Mouse (Mus musculus) stomach, postnatal 0 days (tissue): Measurements from ENCODE around the gene Cd53. TPM values are rescaled to one million over a fixed set of nuclear protein-coding genes. Genes with fewer than 3 reads are reported as not detected.

Experiments used
- ATAC-seq: fragments of 200-750 bp; cut with Nextera tagmentation; 2 replicates; pipeline ENCODE4 v1.8.0; 2017; ENCODE audit not compliant: low FRiP score, low TSS enrichment
- DNase-seq: peaks from one replicate; pipeline ENCODE4 v3.0.0-alpha.2; 2016; ENCODE audit warnings: low spot score
- H3K27ac ChIP-seq: fragments of 300-500 bp; sonication (generic); replicated peaks from 2 replicates; pipeline ENCODE4 v1.5.1; 2014; ENCODE audit warnings: mild to moderate bottlenecking, control low read depth
- H3K27me3 ChIP-seq: fragments of 300-500 bp; sonication (generic); 2 replicates; pipeline ENCODE4 v1.6.1; 2014; ENCODE audit warnings: low read length; ENCODE audit not compliant: control insufficient read depth, insufficient read depth
- H3K36me3 ChIP-seq: fragments of 300-500 bp; sonication (generic); 2 replicates; pipeline ENCODE4 v1.6.1; 2014; ENCODE audit warnings: low read length, mixed read lengths; ENCODE audit not compliant: control insufficient read depth, insufficient read depth
- H3K4me1 ChIP-seq: fragments of 300-500 bp; sonication (generic); replicated peaks from 2 replicates; pipeline ENCODE4 v1.6.1; 2014; ENCODE audit warnings: antibody characterized with exemption; ENCODE audit not compliant: control insufficient read depth, insufficient read depth
- H3K4me2 ChIP-seq: fragments of 300-500 bp; sonication (generic); replicated peaks from 2 replicates; pipeline ENCODE4 v1.6.1; 2014; ENCODE audit warnings: low read depth, mild to moderate bottlenecking, control low read depth, moderate library complexity
- H3K4me3 ChIP-seq: fragments of 300-500 bp; sonication (generic); 2 replicates; pipeline ENCODE4 v1.5.1; 2014; ENCODE audit warnings: low read depth, low read length, control low read depth
- H3K9ac ChIP-seq: fragments of 300-500 bp; sonication (generic); 2 replicates; pipeline ENCODE4 v1.6.1; 2014; ENCODE audit warnings: mild to moderate bottlenecking, low read length, control low read depth, mixed read lengths
- H3K9me3 ChIP-seq: fragments of 300-500 bp; sonication (generic); 2 replicates; pipeline ENCODE4 v1.6.1; 2016; ENCODE audit warnings: low read length; ENCODE audit not compliant: control insufficient read depth
- CTCF ChIP-seq: IDR thresholded peaks from 2 replicates; pipeline ENCODE4 v1.5.1; 2016; ENCODE audit warnings: antibody characterized with exemption, low read depth, mild to moderate bottlenecking, moderate library complexity
- EP300 ChIP-seq: optimal IDR thresholded peaks from 2 replicates; pipeline ENCODE3; 2016; ENCODE audit warnings: antibody characterized with exemption
- WGBS: fragments of 180-500 bp; shearing (Covaris S2); extraction: QIAGEN DNeasy Blood & Tissue Kit; methylation state at CpG from one replicate; pipeline ENCODE4 v1.1.7; 2014; 5-methylcytosine and 5-hydroxymethylcytosine counted together
- polyA plus RNA-seq: library from polyadenylated mRNA; unstranded; fragments of >200 nt; fragmentation: Nextera tagmentation; extraction: Ambion mirVana; gene quantifications from 2 replicates; pipeline ENCODE4 v1.2.1, GENCODE M21; 2015

The Cd53 gene
- 6.2 TPM in 2 replicates for polyA plus RNA-seq

DNA sequence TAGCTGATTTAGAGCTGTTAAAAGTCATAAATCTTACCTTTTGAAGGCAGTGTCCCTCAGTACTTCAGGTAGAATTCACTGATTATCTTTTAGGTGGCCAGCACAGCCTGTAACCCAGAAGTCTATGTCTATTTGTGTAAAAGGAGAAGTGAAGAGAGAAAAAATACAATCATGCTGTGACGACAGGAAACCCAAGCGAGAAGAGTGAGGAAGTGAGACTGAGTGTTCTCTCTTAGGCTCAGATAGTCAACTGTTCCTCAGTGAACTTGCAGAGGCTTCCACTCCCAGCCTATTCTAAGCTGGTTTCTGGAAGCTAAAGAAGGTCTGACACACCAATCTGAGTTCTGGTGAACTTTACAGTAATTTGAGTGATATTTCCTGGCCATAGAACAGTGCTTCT, at the start of gene Cd53:
Cd53 (minus strand) TSS at position 220 of the 400 bp plus-strand sequence.
- Histone ChIP-seq H3K36me3 (no peaks in the 10 kb centered on the region), H3K27ac (no peak within 1 kb of the TSS), H3K4me1 (no peaks in the 10 kb centered on the region), H3K4me3 (no peak within 1 kb of the TSS), H3K9me3 (no peaks in the 10 kb centered on the region), H3K4me2 (no peak within 1 kb of the TSS), H3K27me3 (no peaks in the 10 kb centered on the region), H3K9ac (no peak within 1 kb of the TSS)
- no peak for DNase-seq
- no peak for TF ChIP-seq EP300
- no peak for TF ChIP-seq CTCF
- 70% methylated on average over 2 of the region's 2 CpGs for WGBS
- no peak for ATAC-seq

DNA sequence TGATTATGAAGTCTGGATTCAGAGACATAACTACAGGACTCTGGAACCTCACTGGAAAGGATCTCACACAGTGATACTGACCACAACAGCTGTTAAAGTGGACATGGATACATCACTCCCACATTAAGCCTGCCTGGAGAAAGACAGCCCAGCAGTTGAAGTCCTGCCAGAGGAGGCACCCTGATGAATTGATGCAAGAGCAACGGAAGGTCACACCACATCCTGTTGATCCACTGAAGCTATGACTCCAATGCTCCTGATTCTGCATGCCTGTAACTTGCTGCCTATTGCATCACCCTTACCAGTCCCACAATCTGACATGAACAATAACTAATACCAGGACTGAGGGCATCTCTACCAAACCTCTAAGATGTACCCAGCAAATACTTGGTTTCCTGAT, 42.2 kb upstream of the Cd53 start:
- H3K36me3 ChIP-seq: no peaks in the 10 kb centered on the region
- H3K4me3 ChIP-seq: no peak overlapping the region
- no peaks in the 10 kb centered on the region for H3K27me3 ChIP-seq
- WGBS: 74% methylated on average over 1 of the region's 1 CpGs
- no peaks in the 10 kb centered on the region for H3K4me1 ChIP-seq
- ATAC-seq (no peak), DNase-seq (no peak)
- H3K9me3 ChIP-seq: no peaks in the 10 kb centered on the region
- no peak overlapping the region for H3K4me2 ChIP-seq
- no peak overlapping the region for H3K9ac ChIP-seq
- TF ChIP-seq EP300 (no peak), CTCF (no peak)
- no peak overlapping the region for H3K27ac ChIP-seq

DNA sequence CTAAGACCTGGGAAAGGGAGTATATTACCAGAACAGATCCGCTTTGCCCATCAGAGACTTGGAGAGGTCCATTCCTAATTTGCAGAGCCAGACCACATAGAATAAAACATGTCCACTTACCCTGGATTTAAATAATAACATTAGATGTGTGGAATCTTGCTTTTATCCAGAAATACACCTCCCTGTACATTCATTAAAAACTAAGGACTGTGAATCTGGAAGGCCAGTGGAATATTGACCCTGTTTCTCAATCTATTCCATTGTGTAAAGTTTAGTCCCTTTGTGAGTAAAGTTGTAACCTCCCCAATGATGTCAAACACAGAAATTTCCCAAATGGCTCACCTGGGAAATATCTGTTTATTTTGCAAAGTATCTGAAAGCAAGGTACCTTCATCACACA, 36.2 kb upstream of the Cd53 start, which contains the start of gene Olfr266:
Olfr266 (minus strand) TSS at position 101 of the 400 bp plus-strand sequence.
- no peak within 1 kb of the TSS for H3K9ac ChIP-seq
- H3K4me2 ChIP-seq: no peak within 1 kb of the TSS
- no peak for ATAC-seq
- no peak within 1 kb of the TSS for H3K4me3 ChIP-seq
- whole genome bisulfite sequencing: 82% methylated on average over 1 of the region's 1 CpGs
- H3K4me1 ChIP-seq: no peaks in the 10 kb centered on the region
- H3K27ac ChIP-seq: no peak within 1 kb of the TSS
- H3K9me3 ChIP-seq: no peaks in the 10 kb centered on the region
- TF ChIP-seq EP300 (no peak), CTCF (no peak)
- H3K27me3 ChIP-seq: no peaks in the 10 kb centered on the region
- no peak for DNase-seq
- no peaks in the 10 kb centered on the region for H3K36me3 ChIP-seq

DNA sequence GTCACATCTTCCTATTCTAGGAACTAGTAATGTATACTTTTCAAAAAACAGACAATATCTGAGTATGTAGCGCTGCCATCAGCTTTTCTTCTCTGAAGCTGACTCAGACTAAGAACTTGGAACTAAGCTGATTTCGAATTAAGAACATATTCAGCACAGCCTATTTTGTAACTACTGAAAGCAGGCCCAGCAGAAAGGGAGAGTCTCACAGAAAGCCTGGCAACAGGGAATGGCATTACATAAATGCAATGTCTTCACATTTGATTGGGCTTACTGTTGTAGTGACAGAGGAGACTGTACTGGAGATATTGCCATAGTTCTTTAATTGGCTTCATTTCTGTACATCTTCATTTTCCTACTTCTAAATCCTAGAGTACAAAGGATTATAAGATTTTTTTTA, 27.7 kb upstream of the Cd53 start:
- DNase-seq: no peak

DNA sequence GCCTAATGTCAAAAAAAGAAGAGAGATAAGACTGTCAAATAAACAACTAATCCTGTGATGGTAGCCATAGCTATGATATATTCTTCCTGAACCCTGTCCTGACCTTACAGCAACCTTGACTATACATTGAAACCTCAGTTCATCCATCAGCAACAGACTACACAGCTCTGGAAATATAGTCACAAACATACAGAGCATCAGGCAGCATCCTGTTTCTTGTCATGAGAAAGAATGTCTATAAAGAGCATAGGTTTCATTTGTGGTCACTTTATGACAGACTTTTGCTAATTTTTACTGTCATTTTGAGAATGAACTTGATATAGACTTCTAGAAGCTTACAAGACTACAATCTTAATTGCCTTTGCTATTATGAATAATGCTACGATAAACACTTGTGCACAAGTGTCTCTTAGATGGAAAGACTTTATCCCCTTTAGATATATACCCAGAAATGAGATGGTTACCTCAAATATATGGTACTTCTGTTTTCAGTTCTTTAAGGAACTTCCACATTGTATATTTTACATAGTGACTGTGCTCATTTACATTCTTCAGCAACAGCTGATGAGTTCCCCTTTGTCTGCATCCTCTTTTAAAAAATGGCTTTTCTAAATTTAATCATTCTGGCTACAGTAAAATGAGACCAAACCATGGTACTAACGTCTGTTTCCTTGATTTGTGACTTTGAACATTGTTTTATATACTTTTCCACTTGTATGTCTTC, 19.2 kb upstream of the Cd53 start:
- H3K4me1 ChIP-seq: no peaks in the 10 kb centered on the region
- no peaks in the 10 kb centered on the region for H3K27me3 ChIP-seq
- no peaks in the 10 kb centered on the region for H3K36me3 ChIP-seq
- no peak overlapping the region for H3K27ac ChIP-seq
- no peaks in the 10 kb centered on the region for H3K9me3 ChIP-seq
- H3K9ac ChIP-seq: no peak overlapping the region
- no peak overlapping the region for H3K4me3 ChIP-seq
- TF ChIP-seq CTCF (no peak), EP300 (no peak)
- H3K4me2 ChIP-seq: no peak overlapping the region
- DNase-seq (no peak), ATAC-seq (no peak)
- WGBS: 51% methylated on average over 2 of the region's 2 CpGs

More for the DNA sequence above, 27.7 kb upstream of the Cd53 start:
- H3K4me2 ChIP-seq: no peak overlapping the region
- TF ChIP-seq CTCF (no peak), EP300 (no peak)
- H3K27me3 ChIP-seq: no peaks in the 10 kb centered on the region
- no peaks in the 10 kb centered on the region for H3K9me3 ChIP-seq
- 76% methylated on average over 2 of the region's 2 CpGs for WGBS
- no peak for ATAC-seq
- no peaks in the 10 kb centered on the region for H3K4me1 ChIP-seq
- H3K36me3 ChIP-seq: no peaks in the 10 kb centered on the region
- no peak overlapping the region for H3K4me3 ChIP-seq
- H3K27ac ChIP-seq: no peak overlapping the region
- no peak overlapping the region for H3K9ac ChIP-seq

DNA sequence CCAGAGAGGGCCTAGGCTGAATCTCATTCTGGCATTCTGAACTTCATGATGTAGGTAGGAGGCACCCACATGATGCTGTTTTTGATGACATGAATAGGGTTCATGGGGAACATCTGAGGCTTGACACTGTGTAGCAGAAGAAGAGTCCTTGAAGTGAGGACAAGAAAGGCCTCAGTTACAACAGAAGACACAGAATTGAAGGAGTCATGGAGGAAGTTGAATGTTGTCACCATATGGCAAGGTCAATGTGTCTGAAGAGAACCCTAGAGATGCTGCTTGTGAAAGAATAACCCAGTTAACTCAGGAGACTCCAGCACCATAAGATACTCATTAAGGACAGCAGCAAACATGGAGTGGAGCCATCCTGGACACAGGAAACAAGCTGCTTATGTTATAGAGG, 8.1 kb upstream of the Cd53 start:
- no peaks in the 10 kb centered on the region for H3K36me3 ChIP-seq
- no peaks in the 10 kb centered on the region for H3K4me1 ChIP-seq
- no peaks in the 10 kb centered on the region for H3K9me3 ChIP-seq
- no peak for ATAC-seq
- no peak overlapping the region for H3K9ac ChIP-seq
- TF ChIP-seq CTCF (no peak), EP300 (no peak)
- no peaks in the 10 kb centered on the region for H3K27me3 ChIP-seq
- H3K27ac ChIP-seq: no peak overlapping the region
- H3K4me3 ChIP-seq: no peak overlapping the region
- no peak for DNase-seq
- H3K4me2 ChIP-seq: no peak overlapping the region
